Mouse (Mus musculus) brain, embryonic 18.5 days (tissue): Measurements from ENCODE around the gene Abi1.
"Not testable (repeated sequence)": the region's sequence is repeated elsewhere in the genome, so short reads cannot be mapped to it uniquely, and the experiment has no call there.

Experiments used
- DNase-seq: peaks from one replicate; pipeline ENCODE4 v3.0.0-alpha.2; 2012; ENCODE audit warnings: low read depth, low spot score

Abi1 gene

DNA sequence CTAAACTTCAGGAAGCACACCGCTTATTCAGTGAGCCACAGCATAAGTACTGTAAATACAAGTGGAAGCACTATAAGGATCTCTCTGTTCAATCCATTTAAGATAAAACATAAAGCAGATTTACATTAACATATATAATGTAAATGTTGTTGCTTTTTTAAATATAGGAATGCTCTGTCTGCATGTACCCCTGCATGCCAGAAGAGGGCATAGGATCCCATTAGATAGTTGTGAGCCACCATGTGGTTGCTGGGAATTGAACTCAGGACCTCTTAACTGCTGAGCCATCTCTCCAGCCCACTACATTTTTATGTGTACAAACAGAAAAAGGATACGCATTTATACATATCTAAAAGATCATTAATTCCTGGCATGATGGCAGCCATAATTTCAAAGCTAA, 78.4 kb downstream of the Abi1 start:
- no peak for DNase-seq

DNA sequence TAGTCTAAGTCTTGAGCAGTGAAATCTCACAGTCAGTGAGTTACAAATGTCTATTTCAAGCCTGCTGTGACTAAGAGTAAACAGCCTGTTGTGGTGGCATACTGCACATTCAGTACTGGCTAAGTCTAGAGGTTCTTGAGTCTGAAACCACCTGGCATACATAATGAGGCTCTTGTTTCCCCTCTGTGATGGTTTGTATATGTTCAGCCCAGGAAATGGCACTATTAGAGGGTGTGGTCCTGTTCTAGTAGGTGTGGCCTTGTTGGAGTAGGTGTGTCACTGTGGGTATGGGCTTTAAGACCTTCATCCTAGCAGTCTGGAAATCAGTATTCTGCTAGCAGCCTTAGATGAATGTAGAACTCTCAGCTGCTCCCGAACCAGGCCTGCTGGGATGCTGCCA, 82.6 kb downstream of the Abi1 start:
- no peak for DNase-seq

DNA sequence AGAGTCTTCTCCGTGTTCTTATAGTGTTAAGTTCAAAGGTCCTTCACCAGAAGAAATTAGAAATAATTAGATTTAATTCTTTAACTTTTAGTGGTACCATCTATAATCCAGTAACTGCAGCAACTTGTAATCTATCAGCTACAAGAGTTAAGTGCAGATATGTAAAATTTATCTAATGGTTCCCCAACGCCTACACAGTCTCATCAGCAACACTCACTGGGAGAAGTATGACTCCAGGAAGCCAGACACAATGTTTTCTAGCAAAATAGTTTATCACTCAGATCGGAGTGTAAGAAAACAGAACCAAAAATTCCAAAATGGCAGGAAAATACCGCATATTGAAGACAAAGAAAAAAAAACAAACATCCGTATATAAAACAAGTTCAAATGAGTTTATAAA, 84.1 kb downstream of the Abi1 start:
- no peak for DNase-seq

DNA sequence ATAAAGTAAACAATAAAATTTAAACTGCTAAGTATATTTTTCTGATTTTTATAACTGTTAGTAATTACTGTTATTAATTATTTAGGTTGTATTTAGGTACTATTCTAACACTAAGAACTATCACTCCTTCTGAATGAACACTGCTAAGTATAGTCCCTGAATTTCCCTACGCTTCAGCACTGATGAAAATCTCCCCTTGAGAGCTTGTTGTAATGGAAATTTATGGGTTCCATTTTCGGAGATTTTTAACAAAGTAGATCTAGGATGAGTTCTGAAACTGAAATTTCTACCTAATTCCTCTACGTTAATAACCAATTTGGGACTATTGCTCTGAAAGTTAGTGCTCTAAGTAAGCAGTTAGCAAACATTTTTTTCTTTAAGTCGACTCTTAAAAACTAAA, 85.8 kb downstream of the Abi1 start:
- no peak for DNase-seq

DNA sequence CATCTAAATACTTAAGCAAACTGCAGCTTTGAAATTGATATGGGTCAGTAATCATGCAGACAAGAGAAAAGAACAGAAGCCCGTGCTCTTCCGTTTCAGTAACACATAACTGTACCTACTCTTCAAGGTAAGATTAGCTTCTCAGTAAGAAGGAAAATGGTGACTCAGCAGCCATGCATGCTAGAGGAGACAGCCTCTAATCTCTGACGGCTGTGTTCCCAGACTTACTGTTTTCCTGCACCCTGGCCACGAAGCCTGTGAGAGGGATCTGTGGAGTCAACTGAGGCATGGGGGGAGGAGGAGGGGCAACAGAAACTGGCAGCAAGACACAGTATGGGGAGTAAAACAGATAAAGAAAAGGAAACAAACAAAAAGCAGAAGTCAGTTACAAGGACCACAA, 90.1 kb downstream of the Abi1 start:
- no peak for DNase-seq

DNA sequence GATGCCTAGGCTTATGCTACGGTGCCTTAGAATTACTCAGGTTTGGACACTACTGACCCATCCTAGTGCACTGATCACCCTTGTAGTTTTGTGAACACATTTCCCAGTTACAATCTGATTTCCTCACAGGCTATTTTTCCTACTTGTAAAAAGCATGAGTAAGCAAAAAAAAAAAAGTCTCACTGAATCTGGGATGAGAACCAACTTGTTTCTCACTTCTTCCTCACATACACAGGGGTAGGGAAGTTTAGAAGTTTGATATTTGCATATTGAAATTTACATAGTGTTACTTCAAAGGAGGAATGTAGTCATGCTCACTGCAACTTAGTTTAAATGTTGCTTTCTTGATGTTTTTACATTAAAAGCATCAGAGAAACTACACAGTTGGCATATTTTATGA, 106.5 kb downstream of the Abi1 start:
- DNase-seq, result no peak

DNA sequence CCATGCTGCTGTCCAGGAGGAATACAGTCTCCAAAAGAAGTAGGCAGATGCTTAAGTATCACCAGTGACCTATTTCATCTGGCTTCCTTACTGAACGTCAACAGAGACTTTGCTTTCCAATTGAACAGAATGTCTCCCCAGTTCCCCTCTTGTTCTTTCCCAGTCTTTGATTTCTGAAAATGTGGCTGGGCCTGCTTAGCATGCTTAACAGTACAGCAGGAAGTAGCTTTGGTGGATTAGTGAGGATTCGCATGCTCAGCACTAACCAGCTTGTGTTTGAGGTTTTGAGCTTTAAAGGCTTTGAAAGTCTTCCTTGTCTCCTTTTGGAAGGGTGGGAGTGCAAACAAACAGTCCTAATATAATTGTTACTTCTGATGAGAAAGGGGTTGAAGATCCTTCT, 111.8 kb downstream of the Abi1 start:
- DNase-seq, result no peak

DNA sequence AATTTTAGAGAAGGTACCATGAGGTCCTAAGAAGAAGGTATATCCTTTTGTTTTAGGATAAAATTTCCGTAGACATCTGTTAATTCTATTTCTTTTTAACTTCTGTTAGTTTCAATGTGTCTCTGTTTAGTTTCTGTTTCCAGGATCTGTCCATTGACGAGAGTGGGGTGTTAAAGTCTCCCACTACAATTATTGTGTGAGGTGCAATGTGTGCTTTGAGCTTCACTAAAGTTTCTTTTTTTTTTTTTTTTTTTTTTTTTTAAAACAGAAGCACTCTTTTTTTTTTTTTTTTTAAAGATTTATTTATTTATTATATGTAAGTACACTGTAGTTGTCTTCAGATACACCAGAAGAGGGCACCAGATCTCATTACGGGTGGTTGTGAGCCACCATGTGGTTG, 114.1 kb downstream of the Abi1 start:
- DNase-seq, result not testable (repeated sequence)

DNA sequence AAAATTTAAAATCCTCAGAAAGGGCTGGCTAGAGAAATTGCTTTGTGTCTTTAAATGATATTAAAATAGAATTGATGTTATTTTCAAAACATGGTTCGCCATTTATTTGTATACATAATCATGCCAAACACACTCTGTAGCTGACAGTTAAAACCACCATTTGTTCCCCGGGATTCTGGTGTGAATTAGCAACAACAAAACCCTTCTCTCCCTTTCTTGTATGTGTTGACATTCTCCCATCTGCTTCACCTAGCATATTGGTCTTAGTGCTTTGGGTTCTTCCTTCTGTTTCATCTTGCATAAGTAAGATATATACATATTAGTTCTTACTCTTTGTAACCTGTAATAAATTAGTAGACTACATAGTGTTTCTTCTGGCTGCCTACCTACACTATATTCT, 121.4 kb downstream of the Abi1 start:
- DNase-seq, result no peak

DNA sequence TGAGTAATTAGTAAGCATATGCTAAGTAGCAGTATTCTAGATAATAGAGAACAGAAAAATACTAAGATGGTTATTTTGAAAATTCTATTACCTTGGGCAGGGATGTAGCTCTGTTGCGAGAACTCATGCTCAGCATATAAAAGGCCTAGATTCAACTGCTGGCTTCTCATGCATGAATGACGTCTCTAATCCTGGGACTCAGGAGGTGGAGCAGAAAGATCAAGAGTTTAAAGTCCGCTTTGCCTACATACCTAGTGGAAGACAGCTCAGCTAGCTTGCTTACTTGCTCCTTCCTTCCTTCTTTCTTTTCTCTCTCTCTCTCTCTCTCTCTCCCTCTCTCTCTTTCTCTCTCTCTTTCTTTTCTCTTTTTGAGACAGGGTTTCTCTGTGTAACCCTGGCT, 125.6 kb downstream of the Abi1 start:
- DNase-seq, result no peak

DNA sequence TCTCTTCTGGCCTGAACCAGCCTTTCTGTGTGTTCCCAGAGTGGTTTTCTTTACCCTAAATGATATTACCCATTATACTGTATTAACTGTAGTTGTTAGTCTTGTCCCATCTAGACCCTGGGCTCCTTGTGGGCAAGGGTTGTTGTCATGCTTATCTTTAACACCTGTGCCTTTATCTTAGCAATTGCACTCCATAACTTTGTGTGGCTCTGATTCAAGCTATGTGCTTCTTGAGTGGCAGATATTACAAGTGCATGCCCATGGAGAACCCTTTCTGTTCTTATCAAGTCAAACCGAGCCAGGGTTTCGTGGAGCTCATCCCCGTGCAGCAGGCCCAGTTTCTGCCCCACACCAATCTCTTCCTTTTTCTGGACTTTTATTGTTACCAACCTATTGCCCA, 136.1 kb downstream of the Abi1 start:
- DNase-seq, result no peak

DNA sequence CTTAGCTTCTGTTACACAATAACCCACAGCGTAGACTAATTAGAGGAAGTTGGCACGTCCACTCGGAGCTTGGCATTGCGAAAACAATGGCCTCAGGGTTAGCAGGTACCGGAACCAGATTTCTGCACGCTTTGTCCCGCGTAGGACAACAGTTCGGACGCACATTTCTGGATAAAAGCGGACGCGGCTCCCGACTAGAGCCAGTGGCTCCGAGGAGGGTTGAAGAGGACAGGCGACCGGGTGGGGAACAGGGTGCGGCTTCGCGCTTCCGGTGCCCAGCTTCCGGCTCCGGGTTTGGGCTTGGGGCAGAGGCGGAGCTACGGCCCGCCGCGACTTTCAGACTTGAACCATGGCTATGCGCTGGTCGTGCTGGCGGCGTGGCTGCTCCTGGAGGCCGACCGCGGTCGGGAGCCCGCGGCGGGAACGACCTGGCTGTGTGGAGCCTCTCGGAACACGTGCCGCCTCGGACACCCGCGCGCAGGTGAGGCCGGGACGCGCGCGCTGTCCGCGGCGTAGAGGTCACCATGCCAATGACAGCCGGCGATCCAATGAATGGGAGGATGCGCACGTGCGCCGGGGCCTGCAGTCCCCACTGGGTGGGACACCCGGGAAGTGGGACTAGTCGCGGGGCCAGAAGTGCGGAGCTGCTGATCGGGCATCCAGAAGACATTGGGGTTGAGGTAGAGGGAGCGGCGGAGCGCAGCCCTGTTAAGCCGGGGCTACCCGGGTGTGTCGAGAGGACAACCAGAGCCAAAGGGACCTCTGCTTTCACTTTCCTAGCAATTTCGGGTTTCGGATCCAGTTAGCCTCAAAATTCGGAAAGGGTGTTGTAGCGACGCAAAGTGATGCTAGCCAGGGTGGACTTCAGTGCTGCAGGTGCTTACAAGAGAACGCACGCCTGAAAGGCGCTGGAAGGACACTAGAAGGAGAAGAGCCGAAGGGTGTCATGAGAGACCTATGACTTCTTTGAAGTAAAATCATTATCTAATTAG, 144.5 kb downstream of the Abi1 start, which contains the start of gene Pdss1:
Pdss1 (plus strand) TSS at position 241 of the 992 bp plus-strand sequence.
- peak; percentile 81 for DNase-seq

DNA sequence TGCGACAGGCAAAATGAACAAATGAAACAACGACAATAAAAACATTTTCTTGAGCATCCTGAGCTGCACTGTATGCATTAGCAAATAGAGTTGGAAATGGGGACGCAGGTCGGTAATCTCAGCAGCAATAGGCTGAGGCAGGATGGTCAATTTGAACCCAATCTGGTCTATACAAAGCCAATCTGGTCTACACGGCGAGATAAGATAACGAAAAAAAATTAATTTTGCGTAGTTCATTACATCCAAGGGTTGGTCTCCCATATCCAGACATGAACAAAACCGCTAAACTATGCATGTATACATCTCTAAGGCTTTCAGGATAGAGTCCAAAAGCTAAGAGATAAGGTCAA, 145.1 kb downstream of the Abi1 start:
- no peak for DNase-seq
